Mouse (Mus musculus) forebrain, embryonic 14.5 days (tissue): Measurements from ENCODE around the gene Ywhaq. TPM values are rescaled to one million over a fixed set of nuclear protein-coding genes. Genes with fewer than 3 reads are reported as not detected.
A peak's percentile ranks its signal among the peaks of the same experiment; 100 is the strongest.

Experiments used
- ATAC-seq: fragments of 200-750 bp; cut with Nextera tagmentation; 2 replicates; pipeline ENCODE4 v1.8.0; 2017; ENCODE audit warnings: mild to moderate bottlenecking, moderate library complexity
- DNase-seq: peaks from one replicate; pipeline ENCODE4 v3.0.0-alpha.2; 2015; ENCODE audit warnings: low spot score
- H3K27ac ChIP-seq: fragments of 300-500 bp; sonication (generic); 2 replicates; pipeline ENCODE4 v1.5.1; 2014; ENCODE audit warnings: low read depth, mild to moderate bottlenecking, control low read depth, low read length, moderate library complexity
- H3K27me3 ChIP-seq: fragments of 300-500 bp; sonication (generic); replicated peaks from 2 replicates; pipeline ENCODE4 v1.6.1; 2014; ENCODE audit warnings: low read length, control low read depth, mixed read lengths; ENCODE audit not compliant: control insufficient read depth, insufficient read depth
- H3K36me3 ChIP-seq: fragments of 300-500 bp; sonication (generic); 2 replicates; pipeline ENCODE4 v1.6.1; 2014; ENCODE audit warnings: low read length, control low read depth; ENCODE audit not compliant: control insufficient read depth, insufficient read depth
- H3K4me1 ChIP-seq: fragments of 300-500 bp; sonication (generic); 2 replicates; pipeline ENCODE4 v1.6.1; 2014; ENCODE audit warnings: antibody characterized with exemption, low read length, control low read depth; ENCODE audit not compliant: control insufficient read depth, insufficient read depth
- H3K4me2 ChIP-seq: fragments of 300-500 bp; sonication (generic); 2 replicates; pipeline ENCODE4 v1.6.1; 2014; ENCODE audit warnings: mild to moderate bottlenecking, control low read depth, low read length
- H3K4me3 ChIP-seq: fragments of 300-500 bp; sonication (generic); 2 replicates; pipeline ENCODE4 v1.5.1; 2014; ENCODE audit warnings: low read depth, low read length, control low read depth
- H3K9ac ChIP-seq: fragments of 300-500 bp; sonication (generic); 2 replicates; pipeline ENCODE4 v1.6.1; 2014; ENCODE audit warnings: mild to moderate bottlenecking, low read length, control low read depth, moderate library complexity
- H3K9me3 ChIP-seq: fragments of 300-500 bp; sonication (generic); replicated peaks from 2 replicates; pipeline ENCODE4 v1.6.1; 2016; ENCODE audit warnings: low read length, control low read depth, mixed read lengths; ENCODE audit not compliant: control insufficient read depth
- WGBS: fragments of 180-500 bp; shearing (Covaris S2); extraction: QIAGEN DNeasy Blood & Tissue Kit; methylation state at CpG from one replicate; pipeline ENCODE4 v1.1.7; 2014; 5-methylcytosine and 5-hydroxymethylcytosine counted together
- polyA plus RNA-seq: library from polyadenylated mRNA; unstranded; fragments of >200 nt; fragmentation: Nextera tagmentation; extraction: Ambion mirVana; gene quantifications from 2 replicates; pipeline ENCODE4 v1.2.1, GENCODE M21; 2014

Ywhaq gene
- polyA plus RNA-seq, 1 experiment from 2014 or later = 1,318 TPM

DNA sequence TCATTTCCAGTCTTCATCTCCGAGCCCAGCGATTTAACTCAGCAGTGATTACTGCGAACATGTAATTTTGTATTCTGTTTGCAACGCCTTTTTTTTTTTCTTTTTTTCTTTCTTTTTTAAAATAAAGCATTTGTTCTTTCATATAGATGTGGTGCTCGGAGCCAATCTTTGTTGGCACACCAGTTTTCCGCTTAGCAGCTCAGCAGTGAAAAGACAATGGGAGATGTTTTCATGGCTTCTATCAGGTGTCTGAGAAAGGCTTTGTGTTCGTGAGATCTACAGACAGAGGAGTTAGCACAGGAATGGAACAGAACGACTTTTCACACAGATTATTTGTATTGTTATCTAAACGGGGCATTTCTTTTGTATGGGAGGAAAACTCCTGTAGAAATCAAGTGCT, 22.0 kb upstream of the Ywhaq start:
- WGBS = 60% methylated on average over 9 of the region's 9 CpGs
- Histone ChIP-seq H3K27me3 (no peaks in the 10 kb centered on the region), H3K9ac (no peak overlapping the region), H3K4me3 (no peak overlapping the region), H3K4me1 (no peaks in the 10 kb centered on the region), H3K27ac (no peak overlapping the region), H3K36me3 (no peaks in the 10 kb centered on the region), H3K9me3 (no peaks in the 10 kb centered on the region), H3K4me2 (no peak overlapping the region)
- DNase-seq (no peak), ATAC-seq (no peak)

GRCm38 (mm10) chr12:21438750-21439394, 21.4 kb upstream of the Ywhaq start:
- Histone ChIP-seq H3K9ac (no peak overlapping the region), H3K27ac (no peak overlapping the region), H3K4me2 (no peak overlapping the region), H3K4me3 (no peak overlapping the region), H3K9me3 (no peaks in the 10 kb centered on the region), H3K27me3 (no peaks in the 10 kb centered on the region), H3K4me1 (no peaks in the 10 kb centered on the region), H3K36me3 (no peaks in the 10 kb centered on the region)
- WGBS = 74% methylated on average over 4 of the region's 4 CpGs
- DNase-seq (no peak), ATAC-seq (no peak)

- Histone ChIP-seq H3K27ac (no peak overlapping the region), H3K9ac (no peak overlapping the region), H3K36me3 (no peaks in the 10 kb centered on the region), H3K4me2 (no peak overlapping the region), H3K4me3 (no peak overlapping the region), H3K27me3 (no peaks in the 10 kb centered on the region), H3K9me3 (no peaks in the 10 kb centered on the region), H3K4me1 (no peaks in the 10 kb centered on the region)
- no peak for ATAC-seq
- no peak for DNase-seq
- WGBS = 90% methylated on average over 3 of the region's 3 CpGs
Measured at GRCm38 (mm10) chr12:21438294-21438693, 20.9 kb upstream of the Ywhaq start.

GRCm38 (mm10) chr12:21431950-21432349, 14.5 kb upstream of the Ywhaq start:
- Histone ChIP-seq H3K4me2 (no peak overlapping the region), H3K4me3 (no peak overlapping the region), H3K27me3 (no peaks in the 10 kb centered on the region), H3K27ac (no peak overlapping the region), H3K9me3 (no peaks in the 10 kb centered on the region), H3K4me1 (no peaks in the 10 kb centered on the region), H3K36me3 (no peaks in the 10 kb centered on the region), H3K9ac (no peak overlapping the region)
- ATAC-seq (no peak), DNase-seq (no peak)
- WGBS = 62% methylated on average over 8 of the region's 8 CpGs

DNA sequence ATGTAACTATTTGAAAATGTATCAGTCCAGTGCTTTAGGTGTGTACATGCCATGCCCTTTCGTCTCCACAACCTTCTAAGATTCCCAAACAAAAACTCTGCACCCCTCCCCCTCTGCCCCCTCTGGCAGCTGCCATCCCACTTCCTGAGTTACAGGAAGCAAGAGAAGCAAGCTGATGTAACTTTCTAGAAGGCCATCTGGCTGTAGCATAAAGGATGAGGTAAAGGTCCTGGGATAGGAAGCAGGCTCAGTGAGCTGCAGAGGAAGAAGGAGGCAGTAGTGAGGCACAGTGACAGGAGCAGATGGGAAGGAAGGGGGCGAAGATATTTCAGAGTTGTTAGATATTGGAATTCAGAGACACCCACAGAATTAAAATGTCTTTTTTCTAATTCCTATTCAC, 13.6 kb upstream of the Ywhaq start:
- 75% methylated on average over 2 of the region's 2 CpGs for WGBS
- no peak for DNase-seq
- H3K4me2 ChIP-seq = no peak overlapping the region

GRCm38 (mm10) chr12:21430140-21430539, 12.7 kb upstream of the Ywhaq start:
- 77% methylated on average over 4 of the region's 4 CpGs for WGBS
- Histone ChIP-seq H3K36me3 (no peaks in the 10 kb centered on the region), H3K27me3 (no peaks in the 10 kb centered on the region), H3K4me3 (no peak overlapping the region), H3K9ac (no peak overlapping the region), H3K27ac (no peak overlapping the region), H3K4me1 (peaks cover 5% of the 10 kb centered on the region; the same call in 1 of the 2 replicates), H3K9me3 (no peaks in the 10 kb centered on the region), H3K4me2 (no peak overlapping the region)
- ATAC-seq (no peak), DNase-seq (no peak)

More for the DNA sequence above, 13.6 kb upstream of the Ywhaq start:
- Histone ChIP-seq H3K27ac (no peak overlapping the region), H3K36me3 (no peaks in the 10 kb centered on the region), H3K9ac (no peak overlapping the region), H3K4me1 (peaks cover 1% of the 10 kb centered on the region; the same call in 1 of the 2 replicates), H3K27me3 (no peaks in the 10 kb centered on the region), H3K4me3 (no peak overlapping the region), H3K9me3 (no peaks in the 10 kb centered on the region)
- no peak for ATAC-seq

DNA sequence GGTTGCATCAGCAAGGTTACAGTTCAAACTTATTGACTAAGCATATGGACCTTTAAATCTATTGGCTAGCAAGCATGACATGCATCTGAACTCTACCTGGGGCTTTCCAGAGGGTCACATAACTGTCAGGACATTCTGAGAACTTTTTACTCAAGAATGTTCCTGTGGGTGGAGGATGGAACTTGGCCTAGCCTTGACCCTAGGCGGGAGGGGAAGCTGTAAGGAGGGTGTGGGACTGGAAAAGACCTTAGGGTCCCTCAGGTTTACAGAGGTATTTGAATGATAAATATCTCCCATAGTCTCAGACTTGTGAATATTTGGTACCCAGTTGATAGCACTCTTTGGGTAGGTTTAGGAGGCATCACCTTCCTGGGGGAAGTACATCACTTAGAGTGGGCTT, 11.6 kb upstream of the Ywhaq start:
- Histone ChIP-seq H3K4me1 (peaks cover 5% of the 10 kb centered on the region; the same call in 1 of the 2 replicates), H3K4me3 (no peak overlapping the region), H3K36me3 (no peaks in the 10 kb centered on the region), H3K27ac (no peak overlapping the region), H3K27me3 (no peaks in the 10 kb centered on the region), H3K9me3 (no peaks in the 10 kb centered on the region), H3K4me2 (no peak overlapping the region), H3K9ac (no peak overlapping the region)
- no peak for DNase-seq
- 88% methylated on average over 1 of the region's 1 CpGs for WGBS
- no peak for ATAC-seq

GRCm38 (mm10) chr12:21426065-21426940, 8.9 kb upstream of the Ywhaq start:
- Histone ChIP-seq H3K4me3 (no peak overlapping the region), H3K27ac (no peak overlapping the region), H3K27me3 (no peaks in the 10 kb centered on the region), H3K4me1 (peaks cover 5% of the 10 kb centered on the region; the same call in 1 of the 2 replicates), H3K4me2 (peak overlapping the region; percentile 26), H3K9ac (peak overlapping the region; percentile 40; the same call in 1 of the 2 replicates), H3K9me3 (no peaks in the 10 kb centered on the region), H3K36me3 (no peaks in the 10 kb centered on the region)
- ATAC-seq = peak; percentile 63
- WGBS = 5% methylated on average over 16 of the region's 16 CpGs
- DNase-seq = peak; percentile 59

DNA sequence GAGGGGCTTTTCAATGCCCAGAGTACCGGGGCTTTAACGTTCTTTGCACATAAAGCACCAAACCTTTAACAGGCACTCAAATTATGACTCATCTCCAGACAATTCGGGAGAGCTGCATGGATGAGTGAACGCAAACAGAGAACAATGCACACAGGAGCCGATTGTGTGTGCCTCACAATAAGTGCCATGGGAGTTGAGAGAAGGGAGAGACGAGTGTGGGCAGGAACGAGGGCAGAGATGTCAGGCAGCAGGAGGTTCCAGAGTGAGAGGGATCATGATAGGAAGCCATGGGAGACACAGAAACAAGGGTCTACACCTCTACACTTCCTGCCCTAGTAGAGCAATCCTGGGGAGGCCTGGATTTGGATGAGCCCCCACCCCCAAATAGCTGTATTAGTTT, 7.2 kb upstream of the Ywhaq start:
- no peak overlapping the region for H3K4me3 ChIP-seq
- peaks cover 5% of the 10 kb centered on the region; the same call in 1 of the 2 replicates for H3K4me1 ChIP-seq
- no peak for DNase-seq
- H3K9me3 ChIP-seq = no peaks in the 10 kb centered on the region
- no peak overlapping the region for H3K9ac ChIP-seq
- H3K36me3 ChIP-seq = no peaks in the 10 kb centered on the region
- 6% methylated on average over 7 of the region's 7 CpGs for WGBS
- ATAC-seq = no peak
- no peak overlapping the region for H3K4me2 ChIP-seq
- no peaks in the 10 kb centered on the region for H3K27me3 ChIP-seq
- no peak overlapping the region for H3K27ac ChIP-seq
